Mouse (Mus musculus) bone marrow macrophage, adult 2 months (primary cell): Measurements from ENCODE around the gene Tox2.

Source experiments
- CTCF ChIP-seq: IDR thresholded peaks from 2 replicates; pipeline ENCODE4 v1.5.1; 2012; ENCODE audit warnings: low read depth, mild to moderate bottlenecking, low read length, moderate library complexity
- POLR2A ChIP-seq: IDR thresholded peaks from 2 replicates; pipeline ENCODE4 v1.6.1; 2012; ENCODE audit warnings: mild to moderate bottlenecking, low read depth, low read length, borderline replicate concordance

GRCm38 (mm10) chr2:163154673-163155072 is 48.3 kb upstream of the Tox2 start:
- TF ChIP-seq CTCF (no peak), POLR2A (no peak)
